Mouse (Mus musculus) heart, postnatal 0 days (tissue): ENCODE measurements around the gene Pkn2.
A peak's percentile ranks its signal among the peaks of the same experiment; 100 is the strongest.

Source experiments
- CTCF ChIP-seq: IDR thresholded peaks from 2 replicates; pipeline ENCODE4 v1.5.1; 2016; ENCODE audit warnings: antibody characterized with exemption, control low read depth, low read depth
- EP300 ChIP-seq: IDR thresholded peaks from 2 replicates; pipeline ENCODE4 v1.6.1; 2016; ENCODE audit warnings: antibody characterized with exemption, low read depth

- TF ChIP-seq CTCF (peak; percentile 42; the same call in 1 of the 2 replicates), EP300 (no peak)
These were observed 108.1 kb downstream of the Pkn2 start for GRCm38 (mm10) chr3:142773538-142774191.
